Mouse (Mus musculus): ENCODE measurements at regions not wholly inside any gene's neighbourhood (a gene's known extent, or its start where the extent isn't known, plus 50 kb on each side); places are given as distances from the start of the nearest gene placed in this dataset.

DNA sequence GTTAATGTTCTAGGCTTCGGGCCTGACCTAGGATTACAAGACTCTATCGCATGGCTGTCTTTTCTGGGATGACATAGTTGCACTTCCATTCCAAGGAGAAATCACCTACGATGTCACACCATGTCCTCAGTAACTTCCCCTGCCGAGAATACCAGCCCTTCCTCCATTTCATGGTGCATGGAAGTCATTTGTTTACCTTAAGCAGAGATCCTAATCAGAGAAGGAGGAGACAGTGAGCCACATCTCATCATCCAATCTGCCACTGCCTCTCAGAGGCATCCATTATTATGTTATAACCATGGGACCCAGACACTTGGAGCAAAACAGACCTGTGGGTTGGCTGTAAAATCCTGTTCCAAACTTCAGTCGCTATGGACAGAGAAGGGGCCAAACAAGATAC is 550.1 kb upstream of the Klf4 start:
- DNase-seq (ENCODE audit: low spot score in 2 of 2): no peak

DNA sequence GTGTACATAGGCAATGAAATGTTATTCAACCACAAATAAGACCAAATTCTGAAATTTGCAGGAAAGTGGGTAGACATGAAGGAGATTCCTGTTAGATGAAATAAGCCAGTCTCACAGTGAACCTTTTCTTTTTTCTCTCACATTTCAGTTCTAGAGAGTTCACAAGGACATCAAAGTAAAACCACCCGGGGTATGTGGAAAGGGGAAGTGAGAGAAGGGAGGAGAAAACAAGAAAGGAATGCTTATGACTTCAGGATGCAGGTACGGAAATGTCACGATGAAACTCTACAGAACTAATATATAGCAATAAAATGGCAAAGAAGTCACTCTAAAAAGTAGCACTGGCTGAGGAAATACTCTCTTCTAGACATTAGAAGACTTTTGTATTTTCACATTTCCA is 548.7 kb upstream of the Klf4 start:
- no peak for DNase-seq (ENCODE audit: low spot score in 2 of 2)

DNA sequence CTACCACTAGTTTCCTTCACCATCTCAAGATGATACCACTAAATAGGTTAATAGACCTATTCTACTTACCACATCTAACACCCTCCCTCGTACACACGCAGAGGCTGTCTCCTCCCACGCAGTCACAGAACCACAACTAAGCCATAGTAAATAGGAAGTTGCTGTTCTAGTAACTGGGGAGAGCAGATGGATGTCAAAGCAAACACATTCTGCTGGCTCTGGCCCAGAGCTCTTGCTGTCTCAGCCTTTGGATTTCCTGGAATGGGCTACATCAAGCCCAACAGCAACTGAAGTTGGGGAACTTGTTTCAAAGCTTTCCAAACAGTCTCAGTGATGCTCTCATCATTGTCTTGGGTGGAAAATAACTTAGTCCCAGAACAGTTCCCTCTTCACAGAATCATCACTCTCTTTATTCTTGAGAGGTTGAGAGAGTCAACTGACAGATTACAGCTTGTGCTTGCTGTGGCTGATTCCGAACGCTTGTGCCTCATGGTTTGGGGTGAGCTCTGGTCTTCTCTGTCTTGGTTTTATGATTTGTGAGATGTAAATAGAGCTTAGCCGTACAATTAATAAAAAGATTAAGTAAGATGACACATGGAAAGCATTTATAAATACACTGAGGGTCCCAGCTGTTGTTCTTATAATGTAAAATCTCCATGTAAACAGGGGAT is 538.5 kb upstream of the Klf4 start:
- DNase-seq (ENCODE audit: low spot score in 2 of 2): peak in 1 of 2 experiments; percentile 21

DNA sequence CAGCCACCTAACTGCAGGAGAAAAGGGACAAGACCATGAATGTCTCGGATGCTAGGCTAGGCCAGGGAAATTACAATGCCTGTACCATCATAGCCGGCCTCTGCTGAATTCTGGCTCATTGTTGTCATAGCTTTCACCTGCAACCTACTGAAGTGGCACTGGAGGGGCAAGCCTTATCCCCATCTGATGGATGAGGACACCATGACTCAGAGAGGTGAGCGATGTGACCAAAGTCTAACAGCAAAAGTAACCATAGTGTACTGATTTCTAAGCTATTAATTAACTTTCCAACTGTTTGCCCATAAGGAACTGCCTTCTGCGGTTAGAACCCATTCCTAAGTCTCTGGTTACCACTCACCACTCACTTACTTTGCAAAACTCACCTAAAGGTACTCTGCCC is 536.6 kb upstream of the Klf4 start:
- no peak for DNase-seq (ENCODE audit: low spot score in 2 of 2)

DNA sequence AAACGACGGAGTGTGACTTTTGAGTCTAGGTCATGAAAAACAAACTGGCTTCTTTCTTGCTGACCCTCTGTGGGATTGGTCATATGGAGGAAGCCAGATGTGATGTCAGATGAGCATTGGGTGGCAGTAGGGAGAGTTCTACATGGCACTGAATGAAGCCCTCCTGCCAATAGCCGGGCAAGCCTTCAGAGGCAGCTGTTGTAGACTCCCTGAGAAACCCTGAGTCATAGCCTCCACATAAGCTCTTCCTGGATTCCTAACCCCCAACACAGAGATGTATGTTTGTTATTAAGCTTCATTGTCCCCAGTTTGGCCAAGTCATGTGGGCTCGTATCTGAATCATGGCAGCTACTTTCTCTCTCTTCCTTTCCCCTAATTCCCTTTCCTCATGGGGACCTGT is 532.4 kb upstream of the Klf4 start:
- no peak for DNase-seq (ENCODE audit: low spot score in 2 of 2)

DNA sequence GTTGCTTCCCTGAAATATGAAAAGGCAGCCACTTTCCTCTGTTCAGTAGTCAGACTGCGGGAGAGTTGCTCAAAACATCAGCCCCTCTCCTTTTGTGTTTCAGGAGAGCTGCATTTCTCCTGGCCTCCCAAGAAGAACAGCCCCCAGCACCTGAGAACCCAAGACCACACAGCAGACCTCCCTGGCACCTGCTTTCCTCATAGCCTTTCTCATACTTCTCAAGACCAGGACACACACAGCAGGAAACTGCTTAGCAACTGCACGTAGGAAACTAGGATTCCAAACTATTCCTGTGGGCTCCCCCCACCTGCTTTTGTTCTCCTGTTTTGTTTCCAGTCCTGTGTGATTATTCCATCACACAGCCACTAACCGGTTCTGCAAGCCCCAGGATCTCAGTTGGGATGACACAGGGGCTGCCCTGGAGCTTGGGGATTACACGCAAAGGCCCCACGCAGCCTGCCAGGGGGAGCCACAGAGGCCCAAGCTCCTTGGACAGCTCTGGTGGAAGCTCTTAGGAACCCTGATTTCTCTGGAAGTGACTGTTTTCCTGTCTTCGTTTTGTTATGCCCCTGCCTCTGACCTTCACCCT is 519.6 kb upstream of the Klf4 start:
- no peak for DNase-seq (ENCODE audit: low spot score in 2 of 2)

DNA sequence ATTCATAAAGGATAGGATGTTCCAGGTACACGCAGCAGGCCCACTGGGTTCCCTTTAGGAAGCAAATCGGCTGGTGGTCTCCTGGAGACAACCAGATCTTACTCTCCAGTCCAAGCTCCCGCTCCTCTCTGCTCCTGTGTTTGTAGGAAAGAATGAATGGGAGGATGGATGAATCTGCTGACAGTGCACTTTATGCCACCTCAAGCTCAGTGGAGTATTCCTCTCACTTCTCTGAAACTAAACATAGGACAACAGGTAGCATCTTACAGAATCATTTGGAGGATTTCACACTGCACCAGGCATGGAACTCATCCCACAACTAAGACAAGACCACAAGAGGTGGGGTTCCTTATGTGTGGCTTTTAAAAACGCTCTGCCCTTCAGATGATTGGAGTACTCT is 507.1 kb upstream of the Klf4 start:
- no peak for DNase-seq (ENCODE audit: low spot score in 2 of 2)

DNA sequence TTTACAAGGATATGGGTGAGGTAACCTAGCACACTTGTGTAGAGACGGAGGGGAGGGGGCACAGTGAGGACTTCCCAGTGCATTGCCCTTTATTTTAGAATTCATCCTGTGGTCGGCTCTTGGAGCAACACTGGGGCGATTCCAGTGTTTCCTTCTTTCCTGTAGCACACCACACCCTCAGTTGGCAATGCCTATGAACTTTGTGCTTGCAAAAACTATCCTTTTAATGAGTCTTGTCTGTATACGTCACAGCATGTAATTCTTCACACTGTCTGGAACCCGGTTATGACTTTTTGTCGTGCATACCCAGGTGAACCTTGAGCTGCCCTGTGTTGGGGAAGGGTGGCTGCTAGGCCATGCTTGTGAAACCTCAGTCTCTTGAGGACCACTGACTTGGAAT is 504.1 kb upstream of the Klf4 start:
- no peak for DNase-seq (ENCODE audit: low spot score in 2 of 2)

DNA sequence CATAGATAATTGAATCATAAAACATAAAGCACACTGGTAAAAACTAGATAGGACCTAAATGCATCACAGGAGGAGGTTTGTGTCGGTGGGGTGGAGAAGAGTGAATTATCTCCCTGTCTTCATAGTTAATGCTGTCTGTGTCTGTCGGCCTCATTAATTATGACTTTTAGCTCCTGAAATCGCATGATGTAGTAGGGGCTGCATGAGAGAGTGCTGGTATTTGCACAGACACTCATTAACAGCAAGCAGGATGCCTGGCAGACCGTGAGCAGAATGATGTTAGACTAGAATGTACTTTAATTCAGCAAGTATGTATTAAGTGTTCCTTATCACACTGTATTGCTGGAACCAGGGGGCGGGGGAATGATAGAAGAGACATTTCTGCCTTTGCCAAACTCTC is 503.3 kb upstream of the Klf4 start:
- no peak for DNase-seq (ENCODE audit: low spot score in 2 of 2)

DNA sequence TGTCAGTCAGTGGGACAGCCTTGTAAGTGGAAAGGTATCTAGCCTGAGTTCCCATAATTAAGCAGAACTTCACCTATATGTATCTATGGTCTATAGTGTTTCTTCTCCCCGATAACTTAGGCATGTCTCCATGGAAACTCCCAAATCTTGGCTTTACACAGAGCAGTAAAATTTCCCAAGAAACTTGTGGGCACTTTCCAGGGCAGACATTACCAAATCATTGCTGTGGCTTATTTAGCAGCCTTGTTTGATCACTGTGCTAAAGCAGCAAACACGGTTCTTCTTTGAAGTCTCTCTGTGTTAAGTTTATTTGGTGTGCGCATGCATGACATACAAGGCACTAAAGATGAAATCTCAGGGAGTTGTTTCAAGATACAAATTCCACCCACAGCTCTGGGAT is 496.2 kb upstream of the Klf4 start:
- DNase-seq (ENCODE audit: low spot score in 2 of 2): no peak

DNA sequence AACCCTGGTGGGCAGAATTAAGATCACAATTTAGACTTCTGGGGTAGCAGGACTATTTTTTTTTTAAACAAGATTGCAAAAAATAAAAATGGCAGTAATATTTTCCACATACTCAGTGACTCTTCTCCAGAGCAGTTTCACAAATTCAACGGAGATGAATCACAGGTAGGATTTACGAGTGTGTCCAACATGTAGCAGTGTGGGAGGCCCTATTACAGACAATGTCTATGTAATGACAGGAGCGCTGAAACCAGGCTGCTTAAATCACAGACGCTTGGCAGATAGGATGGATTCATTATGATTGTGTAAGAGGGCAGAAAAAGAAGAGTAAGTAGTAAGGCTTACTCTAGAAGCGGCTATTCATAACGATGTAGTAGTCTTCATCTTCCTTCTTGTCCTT is 495.0 kb upstream of the Klf4 start:
- no peak for DNase-seq (ENCODE audit: low spot score in 2 of 2)

DNA sequence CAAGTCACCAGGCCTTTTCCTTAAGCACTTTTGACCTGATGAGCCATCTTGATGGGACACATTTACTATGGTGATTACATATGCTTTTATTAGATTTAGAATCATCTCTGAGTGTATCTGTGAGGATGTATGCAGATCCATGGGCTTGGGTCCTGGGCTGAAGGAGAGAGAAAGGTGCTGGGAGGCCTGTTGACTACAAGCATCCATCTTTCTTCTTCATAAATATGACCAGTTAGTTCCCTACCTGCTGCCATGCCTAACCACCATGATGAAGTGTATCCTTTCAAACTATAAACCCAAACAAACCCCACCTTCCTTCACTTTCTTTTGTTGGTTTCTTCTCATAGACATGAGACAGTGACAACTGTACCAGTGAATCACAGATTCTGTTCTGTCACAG is 492.2 kb upstream of the Klf4 start:
- DNase-seq (ENCODE audit: low spot score in 2 of 2): no peak

DNA sequence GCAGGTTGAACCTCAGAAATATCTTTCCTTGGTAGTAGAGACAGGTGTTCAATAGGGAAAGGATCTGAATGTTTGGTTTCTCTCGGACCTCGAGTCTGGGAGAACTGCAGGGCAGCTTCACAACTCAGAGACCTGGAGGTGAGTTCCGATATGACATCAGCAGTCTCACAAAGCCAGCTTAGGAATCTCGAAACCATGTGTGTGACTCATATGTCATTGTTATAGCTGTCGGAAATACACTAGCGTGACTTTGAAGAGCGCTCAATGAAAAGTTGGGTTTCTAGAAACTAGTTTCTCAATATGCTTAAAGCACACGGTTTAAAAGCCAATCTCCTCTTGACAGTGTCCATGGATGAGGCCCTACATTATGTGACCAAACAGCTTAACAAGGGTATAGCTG is 485.9 kb upstream of the Klf4 start:
- no peak for DNase-seq (ENCODE audit: low spot score in 2 of 2)

DNA sequence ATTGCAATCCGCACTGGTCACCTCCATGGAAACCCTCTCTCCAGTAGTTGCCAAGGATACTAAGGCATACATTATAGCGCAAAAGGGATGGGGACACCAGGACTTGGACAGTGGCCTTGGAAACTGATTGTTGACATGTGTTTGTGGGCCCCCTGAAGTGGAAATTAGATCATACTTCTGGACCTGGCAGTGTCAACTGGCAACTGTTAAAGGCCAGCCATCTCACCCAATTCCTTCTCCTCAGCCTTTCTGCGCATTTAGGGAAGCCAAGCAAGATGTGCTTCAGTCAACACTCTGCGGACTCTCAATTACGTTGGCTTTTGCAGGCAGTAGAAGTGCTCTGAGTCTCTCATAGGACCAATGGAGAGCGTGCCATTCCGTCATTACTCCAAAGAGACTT is 483.2 kb upstream of the Klf4 start:
- DNase-seq (ENCODE audit: low spot score in 2 of 2): no peak

DNA sequence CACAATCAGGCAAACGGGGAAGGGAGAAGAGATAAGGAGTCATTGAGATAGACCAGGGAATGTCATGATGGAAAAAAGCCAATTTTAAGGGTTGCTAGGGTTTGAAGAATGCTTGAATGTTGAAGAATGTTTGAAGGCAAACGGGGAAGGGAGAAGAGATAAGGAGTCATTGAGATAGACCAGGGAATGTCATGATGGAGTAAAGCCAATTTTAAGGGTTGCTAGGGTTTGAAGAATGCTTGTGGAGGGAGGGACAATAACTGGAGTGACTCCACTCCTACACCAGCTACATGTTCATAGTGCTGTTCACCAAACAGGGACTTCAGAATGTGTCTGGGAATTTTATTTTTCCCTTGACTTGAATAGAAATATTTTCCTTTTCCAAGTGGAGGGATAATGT is 476.0 kb upstream of the Klf4 start:
- DNase-seq (ENCODE audit: low spot score in 2 of 2): no peak

DNA sequence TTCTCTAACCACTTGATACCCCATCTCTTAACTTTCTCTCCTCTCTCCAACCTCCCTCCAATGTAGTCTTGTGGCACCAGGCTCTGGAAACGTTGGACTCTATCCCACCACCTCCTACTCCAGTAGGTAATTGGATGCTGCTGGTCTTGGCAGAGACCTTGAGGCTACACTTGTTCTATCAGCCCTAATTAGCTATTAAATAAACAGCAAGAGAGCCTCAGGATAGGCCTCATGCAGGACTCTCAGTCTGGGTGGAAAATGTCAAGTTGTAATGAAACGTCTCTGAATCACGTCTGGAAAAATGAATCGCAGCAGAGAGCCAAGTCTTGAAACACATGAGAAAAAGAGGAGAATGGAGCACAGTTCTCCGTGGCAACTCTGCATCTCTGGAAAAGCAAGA is 472.0 kb upstream of the Klf4 start:
- no peak for DNase-seq (ENCODE audit: low spot score in 2 of 2)

DNA sequence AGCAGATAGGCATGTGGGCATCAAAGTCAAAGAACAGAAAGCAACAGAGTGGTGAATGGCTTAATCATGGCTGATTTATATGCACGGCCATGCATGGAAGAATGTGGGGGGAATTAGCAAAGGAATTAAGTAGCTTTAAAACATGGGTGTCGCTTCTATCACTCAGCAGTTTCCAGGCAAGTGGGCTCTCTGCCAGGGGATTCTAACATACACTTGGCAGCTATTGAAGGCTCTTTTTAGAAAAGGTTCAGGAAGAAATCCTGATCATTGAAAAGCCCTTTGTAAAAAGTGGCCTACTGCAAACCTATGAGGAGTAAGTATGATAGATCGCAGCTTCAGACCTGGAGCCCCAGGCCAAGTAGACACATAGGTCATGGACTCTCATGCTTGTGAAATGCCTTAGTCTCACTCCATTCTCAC is 469.1 kb upstream of the Klf4 start:
- DNase-seq (ENCODE audit: low spot score in 2 of 2): no peak

DNA sequence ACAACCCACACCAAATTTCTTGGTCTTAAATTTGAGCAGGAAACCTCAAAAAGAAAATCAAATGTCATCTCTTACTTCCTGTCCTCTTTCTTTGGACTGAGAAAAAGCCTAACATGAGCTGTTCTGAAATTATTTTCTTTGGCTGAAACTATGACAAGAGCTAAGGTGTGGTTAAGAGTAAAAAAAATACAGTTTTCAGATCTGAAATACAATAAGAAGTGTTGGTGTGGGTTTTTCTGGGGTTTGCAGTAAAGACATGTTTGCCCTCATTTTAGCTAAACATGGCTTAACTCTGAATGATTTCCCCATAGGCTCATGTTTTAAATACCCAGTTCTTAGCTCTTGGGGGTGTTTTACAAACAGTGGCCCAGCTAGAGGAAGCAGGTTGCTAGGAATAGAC is 451.8 kb upstream of the Klf4 start:
- DNase-seq (ENCODE audit: low spot score in 2 of 2): no peak

DNA sequence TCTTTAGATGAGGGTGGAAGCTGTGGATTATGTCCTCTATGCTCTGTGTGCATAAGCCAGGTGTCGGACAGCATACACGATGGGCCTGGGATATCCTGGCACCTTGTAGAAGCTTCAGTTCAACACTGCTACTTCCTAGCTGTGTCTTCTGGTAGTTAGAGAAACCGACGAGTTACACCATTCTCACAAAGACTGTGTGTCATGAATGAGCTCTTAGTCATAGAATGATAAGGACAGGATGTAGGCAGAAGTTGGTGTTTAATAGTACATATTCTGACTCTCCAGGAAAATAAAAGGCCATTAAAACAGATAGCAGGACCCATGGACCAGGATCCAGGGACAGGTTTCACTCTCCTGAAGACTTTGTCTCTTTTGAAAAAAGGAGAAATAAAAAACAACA is 446.3 kb upstream of the Klf4 start:
- no peak for DNase-seq (ENCODE audit: low spot score in 2 of 2)

DNA sequence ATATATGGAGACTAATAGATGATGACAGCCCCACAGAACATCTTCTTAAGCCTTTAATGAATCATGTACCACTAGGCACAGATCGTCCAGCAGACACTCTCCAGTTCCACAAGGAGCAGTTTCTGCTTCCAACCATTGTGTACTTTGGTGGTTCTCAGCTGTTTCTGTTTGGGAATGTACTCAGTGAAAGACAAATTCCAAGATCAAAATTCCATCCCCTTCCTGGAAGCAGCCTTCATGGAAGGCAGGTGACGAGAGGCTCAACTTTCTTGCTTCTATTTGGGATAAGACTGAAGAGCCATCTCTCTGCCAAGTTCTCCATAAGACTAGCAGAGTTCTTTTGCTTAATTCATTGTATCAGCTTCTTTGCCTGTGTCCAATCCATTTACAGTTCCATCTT is 444.0 kb upstream of the Klf4 start:
- no peak for DNase-seq (ENCODE audit: low spot score in 2 of 2)

DNA sequence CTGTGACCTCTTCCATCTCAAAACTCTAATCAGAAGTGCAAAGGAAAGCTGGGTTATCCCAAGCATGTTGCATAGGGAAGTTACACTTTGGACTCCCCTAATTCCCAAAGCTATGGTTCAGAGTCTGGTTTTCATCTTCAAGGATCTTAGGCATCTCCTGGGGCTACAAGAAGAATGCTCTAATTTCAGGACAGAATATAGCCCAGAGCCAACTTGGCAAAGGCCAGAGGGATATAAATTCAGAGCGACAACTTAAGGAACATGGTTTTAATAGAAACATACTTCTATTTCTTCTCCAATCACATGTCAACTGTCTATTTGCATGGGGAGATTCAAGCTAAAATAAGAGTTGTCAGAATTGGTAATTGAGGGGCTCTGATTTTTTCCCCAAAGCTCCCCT is 441.4 kb upstream of the Klf4 start:
- no peak for DNase-seq (ENCODE audit: low spot score in 2 of 2)

DNA sequence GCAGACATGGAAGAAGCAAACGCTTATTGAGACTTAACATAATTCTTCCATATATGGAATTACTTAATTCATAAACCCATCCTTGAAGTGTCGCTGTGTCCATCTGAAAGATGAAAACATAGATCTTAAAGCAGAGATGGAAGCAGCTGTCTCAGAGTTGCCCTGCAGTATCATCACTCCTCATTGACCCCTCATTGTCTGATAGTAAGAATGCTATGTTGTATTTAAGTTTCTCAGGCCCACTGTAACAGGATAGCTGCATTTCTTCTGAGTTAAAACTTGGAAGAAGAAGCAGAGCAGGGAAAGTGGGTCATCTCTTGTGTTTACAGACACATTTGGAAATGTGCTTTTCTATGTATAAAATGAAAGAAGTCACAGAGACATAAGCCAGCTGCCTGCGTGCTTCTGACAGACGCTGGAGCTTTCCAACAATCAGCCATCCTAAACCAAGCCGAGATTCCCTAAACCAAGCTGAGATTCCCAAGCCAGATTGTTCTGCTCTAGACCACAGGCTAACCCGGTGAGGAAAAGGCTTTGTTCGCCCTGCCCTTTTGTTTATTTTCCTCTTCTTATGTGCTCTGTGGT is 440.1 kb upstream of the Klf4 start:
- DNase-seq (ENCODE audit: low spot score in 2 of 2): peak in 1 of 2 experiments; percentile 8

DNA sequence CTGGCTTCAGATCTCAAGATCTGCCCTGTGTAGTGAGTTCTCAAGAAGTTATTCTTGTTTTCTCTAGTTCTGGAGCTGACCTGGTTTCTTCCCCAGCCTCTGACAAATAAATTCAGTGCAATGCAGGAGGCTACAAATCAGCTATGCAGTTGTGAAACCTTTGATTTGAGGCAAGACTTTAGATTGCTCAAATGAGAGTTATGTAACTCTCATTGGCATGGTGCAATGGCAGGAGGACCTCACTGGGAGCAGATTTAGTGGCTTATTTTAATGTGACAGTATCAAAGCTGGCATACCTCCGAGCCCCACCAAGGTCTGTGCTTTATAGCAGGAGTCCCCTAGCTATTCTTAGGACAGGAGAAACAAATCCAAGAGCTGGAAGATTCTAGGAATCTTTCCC is 427.8 kb upstream of the Klf4 start:
- no peak for DNase-seq (ENCODE audit: low spot score in 2 of 2)
